Mouse (Mus musculus): ENCODE data around the gene Prc1. TPM values are rescaled to one million over a fixed set of nuclear protein-coding genes. Genes with fewer than 3 reads are reported as not detected.

The Prc1 gene
- under 1 TPM; 0.77 to 0.97 TPM for total RNA-seq (2021)
- long read RNA-seq, experiment 1: 0 reads
- long read RNA-seq, experiment 2, partial matches to known transcripts: 0 of 3 reads
- long read RNA-seq, experiment 2, other reads (novel, unspliced or antisense): 2 of 3 reads

DNA sequence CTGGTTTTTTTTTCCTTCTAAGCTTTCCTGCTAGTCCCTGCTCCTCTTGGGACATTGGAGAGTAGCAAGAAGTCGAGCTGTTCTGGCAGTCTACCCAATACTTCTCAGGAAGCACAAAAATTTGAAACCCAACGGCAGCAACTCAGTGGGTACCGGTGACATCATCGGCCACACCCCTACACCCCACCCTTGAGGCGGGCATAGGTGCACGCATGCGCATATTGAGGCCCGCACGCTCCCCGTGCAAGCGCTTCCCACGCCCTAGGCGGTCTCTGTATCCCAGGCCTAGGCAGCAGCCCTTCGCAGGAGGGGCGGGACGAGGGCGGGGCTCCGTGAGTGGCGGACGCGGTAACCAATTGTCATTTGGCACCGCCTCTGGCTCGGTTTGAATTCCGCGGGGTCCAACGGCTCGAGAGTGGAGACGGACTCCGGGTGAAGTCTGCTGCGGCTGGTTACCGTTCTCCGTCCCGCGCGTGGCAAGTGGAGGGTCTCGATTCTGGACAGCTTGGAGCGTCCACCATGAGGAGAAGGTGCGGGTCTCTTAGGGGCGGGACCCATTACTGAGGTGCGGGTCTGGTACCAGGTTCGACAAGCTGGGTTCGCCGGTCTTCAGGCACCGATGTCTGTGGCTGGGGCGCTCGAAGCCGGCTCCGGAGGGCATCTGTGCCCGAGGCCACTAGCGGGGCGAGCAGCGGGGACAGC lies at the start of gene Prc1:
Prc1 (plus strand) TSS at position 389 of the 702 bp plus-strand sequence.
- no peak; the same call in 1 of the 2 replicates for TF ChIP-seq CTCF (IDR thresholded peaks at IDR 0.05)
- DNase-seq (ENCODE audit: extremely low spot score in 1 of 2, low spot score in 2 of 2): peak; percentile 98 to 99
- H3K27ac ChIP-seq: peak within 1 kb of the TSS; percentile 34; the same call in 1 of the 2 replicates

GRCm38 (mm10) chr7:80244851-80245250 lies 49.4 kb upstream of the Prc1 start:
- Histone ChIP-seq H3K4me3 (no peak overlapping the region), H3K27ac (no peak overlapping the region)
- no peak for TF ChIP-seq CTCF (IDR thresholded peaks at IDR 0.05)
- intact Hi-C loops (cut with DNase I): no loop called here
- DNase-seq (ENCODE audit: extremely low spot score in 1 of 2, low spot score in 2 of 2): no peak

More for the DNA sequence above, at the start of gene Prc1:
- H3K4me3 ChIP-seq: peak within 1 kb of the TSS; percentile 65
- intact Hi-C loops (cut with DNase I): no loop called here

GRCm38 (mm10) chr7:80246148-80246721 lies 48.0 kb upstream of the Prc1 start, which contains the start of gene Ttll13:
Gene Ttll13 (plus strand): TSS chr7:80246376.
- peak within 1 kb of the TSS; percentile 77 for H3K4me3 ChIP-seq

DNA sequence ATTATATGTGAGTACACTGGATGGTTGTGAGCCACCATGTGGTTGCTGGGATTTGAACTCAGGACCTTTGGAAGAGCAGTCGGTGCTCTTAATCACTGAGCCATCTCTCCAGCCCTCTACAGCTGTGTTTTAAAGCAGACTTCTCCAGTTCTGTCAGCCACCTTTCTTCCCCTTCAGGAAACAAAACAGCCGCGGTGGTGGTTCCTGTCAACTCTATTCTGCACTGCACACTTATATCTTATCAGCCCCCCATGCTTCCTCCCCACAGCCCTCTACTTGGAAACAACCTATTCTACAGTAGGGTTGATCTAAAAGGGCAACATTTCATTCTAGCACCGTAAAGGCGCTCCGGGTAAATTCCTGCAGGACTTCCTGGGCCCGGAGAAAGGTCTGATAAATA lies 47.4 kb upstream of the Prc1 start:
- intact Hi-C loops (cut with DNase I): no loop called here
- Histone ChIP-seq H3K4me3 (peak overlapping the region; percentile 77), H3K27ac (no peak overlapping the region)
- DNase-seq (ENCODE audit: extremely low spot score in 1 of 2, low spot score in 2 of 2): no peak
- TF ChIP-seq CTCF (IDR thresholded peaks at IDR 0.05): no peak

More at GRCm38 (mm10) chr7:80246148-80246721, 48.0 kb upstream of the Prc1 start, which contains the start of gene Ttll13:
- DNase-seq (ENCODE audit: extremely low spot score in 1 of 2, low spot score in 2 of 2): peak; percentile 93 to 94
- intact Hi-C loops (cut with DNase I): no loop called here
- H3K27ac ChIP-seq: peak within 1 kb of the TSS; percentile 83
- TF ChIP-seq CTCF (IDR thresholded peaks at IDR 0.05): peak; percentile 50

GRCm38 (mm10) chr7:80252437-80252836 lies 41.8 kb upstream of the Prc1 start:
- no peak for TF ChIP-seq CTCF (IDR thresholded peaks at IDR 0.05)

DNA sequence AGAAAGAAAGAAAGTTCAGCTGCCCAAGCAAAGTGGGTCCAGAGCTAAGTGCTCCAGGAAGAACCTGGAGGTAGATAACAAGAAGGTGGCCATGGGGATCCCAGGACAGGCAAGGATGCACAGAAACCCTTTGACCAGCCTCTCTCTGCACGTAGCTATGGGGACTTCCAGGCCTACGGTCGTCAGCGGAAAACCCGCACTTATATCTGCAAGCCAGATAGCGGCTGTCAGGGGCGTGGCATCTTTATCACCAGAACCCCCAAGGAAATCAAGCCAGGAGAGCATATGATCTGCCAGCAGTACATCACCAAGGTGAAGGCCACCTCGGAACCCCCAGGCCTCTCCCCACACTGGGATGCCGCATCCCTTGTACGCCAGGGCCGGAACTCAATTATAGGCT lies 41.4 kb upstream of the Prc1 start:
- intact Hi-C loops (cut with DNase I): no loop called here
- no peak for TF ChIP-seq CTCF (IDR thresholded peaks at IDR 0.05)
- Histone ChIP-seq H3K4me3 (no peak overlapping the region), H3K27ac (no peak overlapping the region)
- no peak for DNase-seq (ENCODE audit: extremely low spot score in 1 of 2, low spot score in 2 of 2)

More at GRCm38 (mm10) chr7:80252437-80252836, 41.8 kb upstream of the Prc1 start:
- Histone ChIP-seq H3K27ac (no peak overlapping the region), H3K4me3 (no peak overlapping the region)
- intact Hi-C loops (cut with DNase I): no loop called here
- no peak for DNase-seq (ENCODE audit: extremely low spot score in 1 of 2, low spot score in 2 of 2)

DNA sequence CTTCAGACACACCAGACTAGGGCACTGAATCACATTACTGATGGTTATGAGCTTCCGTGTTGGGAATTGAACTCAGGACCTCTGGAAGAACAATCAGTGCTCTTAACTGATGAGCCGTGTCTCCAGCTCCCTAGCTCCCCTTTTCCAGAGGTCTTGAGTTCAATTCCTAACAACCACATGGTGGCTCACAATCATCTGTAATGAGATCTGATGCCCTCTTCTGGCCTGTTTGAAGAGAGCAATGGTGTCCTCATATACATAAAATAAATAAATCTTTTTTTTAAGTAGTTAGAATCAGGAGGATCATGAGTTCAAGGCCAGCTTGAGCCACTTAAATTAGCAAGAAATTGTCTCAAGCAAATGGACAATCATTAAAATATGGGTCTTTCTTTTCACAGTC lies 38.3 kb upstream of the Prc1 start:
- Histone ChIP-seq H3K4me3 (no peak overlapping the region), H3K27ac (no peak overlapping the region)
- TF ChIP-seq CTCF (IDR thresholded peaks at IDR 0.05): peak; percentile 44
- no peak for DNase-seq (ENCODE audit: extremely low spot score in 1 of 2, low spot score in 2 of 2)
- intact Hi-C loops (cut with DNase I): loop anchor here (2.0 kb wide), 1 partner anchor 115 kb away; no protein-coding TSS in a partner anchor

DNA sequence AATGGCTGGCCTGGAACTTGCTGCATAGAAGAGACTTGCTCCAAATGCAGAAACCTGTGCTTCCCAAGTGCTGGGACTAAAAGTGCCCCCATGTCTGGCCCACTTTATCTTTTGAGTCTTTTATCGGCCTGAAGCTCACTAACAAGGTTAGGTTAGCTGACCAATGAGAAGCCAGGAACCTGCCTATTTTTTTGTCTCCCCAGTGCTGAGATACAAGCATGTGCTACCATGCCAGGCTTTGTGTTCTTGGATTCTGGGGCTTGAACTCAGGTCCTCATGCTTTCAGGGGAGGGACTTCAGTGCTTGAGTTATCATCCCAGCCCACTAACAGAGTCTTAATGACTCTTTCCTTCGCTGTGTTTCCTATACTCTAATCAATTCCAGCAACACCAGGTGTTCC lies 36.5 kb upstream of the Prc1 start:
- intact Hi-C loops (cut with DNase I): loop anchor here (2.0 kb wide), 1 partner anchor 117 kb away; no protein-coding TSS in a partner anchor
- no peak for TF ChIP-seq CTCF (IDR thresholded peaks at IDR 0.05)
- Histone ChIP-seq H3K27ac (no peak overlapping the region), H3K4me3 (no peak overlapping the region)
- DNase-seq (ENCODE audit: extremely low spot score in 1 of 2, low spot score in 2 of 2): no peak

GRCm38 (mm10) chr7:80260625-80261371 lies 33.5 kb upstream of the Prc1 start, which contains the start of gene Ngrn:
Gene Ngrn (plus strand): TSS chr7:80261215.
- peak; percentile 79 to 84 for DNase-seq (ENCODE audit: extremely low spot score in 1 of 2, low spot score in 2 of 2)
- Histone ChIP-seq H3K4me3 (peak within 1 kb of the TSS; percentile 79), H3K27ac (peak within 1 kb of the TSS; percentile 85)
- no peak; the same call in 1 of the 2 replicates for TF ChIP-seq CTCF (IDR thresholded peaks at IDR 0.05)
- intact Hi-C loops (cut with DNase I): no loop called here

GRCm38 (mm10) chr7:80261372-80261990 lies 32.8 kb upstream of the Prc1 start:
- Histone ChIP-seq H3K4me3 (peak overlapping the region; percentile 79), H3K27ac (peak overlapping the region; percentile 85)
- intact Hi-C loops (cut with DNase I): no loop called here
- no peak for DNase-seq (ENCODE audit: extremely low spot score in 1 of 2, low spot score in 2 of 2)
- no peak for TF ChIP-seq CTCF (IDR thresholded peaks at IDR 0.05)

GRCm38 (mm10) chr7:80264606-80265005 lies 29.6 kb upstream of the Prc1 start:
- Histone ChIP-seq H3K27ac (no peak overlapping the region), H3K4me3 (no peak overlapping the region)
- no peak for TF ChIP-seq CTCF (IDR thresholded peaks at IDR 0.05)
- intact Hi-C loops (cut with DNase I): no loop called here
- no peak for DNase-seq (ENCODE audit: extremely low spot score in 1 of 2, low spot score in 2 of 2)
